Mouse (Mus musculus) G1E (cell line): ENCODE results near the gene Ankrd40. TPM values are rescaled to one million over a fixed set of nuclear protein-coding genes. Genes with fewer than 3 reads are reported as not detected.

Source experiments
- ATAC-seq: 2 replicates; pipeline ENCODE4 v1.8.0; 2016; ENCODE audit warnings: mild to moderate bottlenecking; ENCODE audit not compliant: insufficient number of reproducible peaks, poor library complexity, low FRiP score, severe bottlenecking; ENCODE audit errors: extremely low read depth
- DNase-seq: peaks from one replicate; pipeline ENCODE4 v3.0.0; 2012; ENCODE audit warnings: low spot score
- H3K27me3 ChIP-seq: 2 replicates; pipeline ENCODE4 v1.6.1; 2012; ENCODE audit warnings: mild to moderate bottlenecking, low read length, inconsistent platforms; ENCODE audit not compliant: insufficient read depth
- H3K36me3 ChIP-seq: replicated peaks from 2 replicates; pipeline ENCODE3; 2012; ENCODE audit warnings: mild to moderate bottlenecking, inconsistent platforms
- H3K4me1 ChIP-seq: 2 replicates; pipeline ENCODE4 v1.6.1; 2012; ENCODE audit warnings: low read depth, low read length, inconsistent platforms, mixed read lengths; ENCODE audit not compliant: insufficient read depth
- H3K4me3 ChIP-seq: 2 replicates; pipeline ENCODE4 v1.5.1; 2012; ENCODE audit warnings: low read depth, mild to moderate bottlenecking, inconsistent platforms, low read length, moderate library complexity, mixed read lengths
- H3K9me3 ChIP-seq: replicated peaks from 2 replicates; pipeline ENCODE4 v1.6.1; 2012; ENCODE audit warnings: inconsistent platforms
- CTCF ChIP-seq: IDR thresholded peaks from 2 replicates; pipeline ENCODE4 v1.5.1; 2012; ENCODE audit warnings: low read depth, low read length, inconsistent platforms, mixed read lengths
- GATA1 ChIP-seq: IDR thresholded peaks from 2 replicates; pipeline ENCODE4 v1.6.1; 2012; ENCODE audit warnings: borderline replicate concordance, low read length, inconsistent platforms, mixed read lengths
- GATA2 ChIP-seq: IDR thresholded peaks from 2 replicates; pipeline ENCODE4 v1.6.1; 2012; ENCODE audit warnings: low read depth, low read length, inconsistent platforms, borderline replicate concordance
- POLR2AphosphoS5 ChIP-seq: IDR thresholded peaks from 2 replicates; pipeline ENCODE4 v1.6.1; 2012; ENCODE audit warnings: low read depth, low read length, inconsistent platforms; ENCODE audit not compliant: insufficient replicate concordance
- TAL1 ChIP-seq: conservative IDR thresholded peaks from 2 replicates; pipeline ENCODE4 v1.6.1; 2012; ENCODE audit warnings: low read depth, low read length, inconsistent platforms, mixed read lengths
- polyA plus RNA-seq: library from polyadenylated mRNA; stranded (reverse); fragments of >175 nt; gene quantifications from 2 replicates; pipeline ENCODE4 v1.2.3, GENCODE M21; 2012
- total RNA-seq, 2 experiments: library from RNA; stranded (forward) in 1 of 2; stranded (reverse) in 1 of 2; fragments of 200-1000 nt in 1 of 2; fragments of >200 nt in 1 of 2; fragmentation: Nextera tagmentation in 1 of 2; gene quantifications; 2 replicates each; pipeline ENCODE4 v1.2.3; 2014 to 2017

Gene Ankrd40
- total and polyA plus RNA-seq, 3 experiments = 34.4 to 75.8 (median 46.4) TPM

GRCm38 (mm10) chr11:94316528-94316927, 11.3 kb upstream of the Ankrd40 start:
- no peak overlapping the region for H3K4me3 ChIP-seq
- peaks cover 52% of the 10 kb centered on the region for H3K36me3 ChIP-seq
- DNase-seq (no peak), ATAC-seq (no peak)
- peaks cover 73% of the 10 kb centered on the region for H3K4me1 ChIP-seq
- TF ChIP-seq TAL1 = no peak
- TF ChIP-seq GATA1 = no peak
- no peak for TF ChIP-seq CTCF
- no peak for TF ChIP-seq GATA2
- TF ChIP-seq POLR2AphosphoS5 = no peak
- H3K9me3 ChIP-seq = no peaks in the 10 kb centered on the region
- H3K27me3 ChIP-seq = no peaks in the 10 kb centered on the region

- H3K4me3 ChIP-seq = no peak overlapping the region; the same call in 1 of the 2 replicates
- peaks cover 50% of the 10 kb centered on the region for H3K36me3 ChIP-seq
- H3K27me3 ChIP-seq = no peaks in the 10 kb centered on the region
- peaks cover 70% of the 10 kb centered on the region for H3K4me1 ChIP-seq
- ATAC-seq (no peak), DNase-seq (no peak)
- no peak for TF ChIP-seq GATA1
- no peak for TF ChIP-seq TAL1
- TF ChIP-seq GATA2 = no peak
- TF ChIP-seq POLR2AphosphoS5 = no peak
- TF ChIP-seq CTCF = no peak
- no peaks in the 10 kb centered on the region for H3K9me3 ChIP-seq
Measured at GRCm38 (mm10) chr11:94317014-94317413, 10.8 kb upstream of the Ankrd40 start.

GRCm38 (mm10) chr11:94317515-94317914, 10.3 kb upstream of the Ankrd40 start:
- DNase-seq (no peak), ATAC-seq (no peak)
- H3K9me3 ChIP-seq = no peaks in the 10 kb centered on the region
- H3K27me3 ChIP-seq = no peaks in the 10 kb centered on the region
- peaks cover 72% of the 10 kb centered on the region for H3K4me1 ChIP-seq
- no peak for TF ChIP-seq POLR2AphosphoS5
- TF ChIP-seq GATA2 = no peak
- TF ChIP-seq GATA1 = no peak
- TF ChIP-seq TAL1 = no peak
- no peak for TF ChIP-seq CTCF
- H3K36me3 ChIP-seq = peaks cover 47% of the 10 kb centered on the region
- H3K4me3 ChIP-seq = no peak overlapping the region; the same call in 1 of the 2 replicates

- H3K9me3 ChIP-seq = no peaks in the 10 kb centered on the region
Measured at GRCm38 (mm10) chr11:94318056-94318455, 9.7 kb upstream of the Ankrd40 start.

GRCm38 (mm10) chr11:94320969-94321930, 6.6 kb upstream of the Ankrd40 start:
- H3K36me3 ChIP-seq = peaks cover 25% of the 10 kb centered on the region
- H3K4me1 ChIP-seq = peaks cover 45% of the 10 kb centered on the region
- no peak for ATAC-seq
- H3K27me3 ChIP-seq = no peaks in the 10 kb centered on the region
- TF ChIP-seq POLR2AphosphoS5 (no peak), GATA2 (no peak), CTCF (no peak), TAL1 (no peak), GATA1 (no peak)
- H3K9me3 ChIP-seq = no peaks in the 10 kb centered on the region
- DNase-seq = peak; percentile 55
- H3K4me3 ChIP-seq = peak overlapping the region; percentile 94

More at GRCm38 (mm10) chr11:94318056-94318455, 9.7 kb upstream of the Ankrd40 start:
- H3K36me3 ChIP-seq = peaks cover 41% of the 10 kb centered on the region
- DNase-seq (no peak), ATAC-seq (no peak)
- no peak for TF ChIP-seq CTCF
- TF ChIP-seq POLR2AphosphoS5 = no peak
- no peak for TF ChIP-seq GATA2
- TF ChIP-seq GATA1 = no peak
- H3K4me3 ChIP-seq = peak overlapping the region; percentile 44; the same call in 1 of the 2 replicates
- peaks cover 72% of the 10 kb centered on the region for H3K4me1 ChIP-seq
- no peaks in the 10 kb centered on the region for H3K27me3 ChIP-seq

- TF ChIP-seq CTCF (no peak), POLR2AphosphoS5 (no peak), TAL1 (no peak), GATA2 (no peak), GATA1 (no peak)
- peak within 1 kb of the TSS; percentile 94 for H3K4me3 ChIP-seq
- H3K36me3 ChIP-seq = peaks cover 18% of the 10 kb centered on the region
- no peaks in the 10 kb centered on the region for H3K9me3 ChIP-seq
- no peaks in the 10 kb centered on the region for H3K27me3 ChIP-seq
- peak; percentile 95 for DNase-seq
- ATAC-seq = peak; percentile 69
- peaks cover 42% of the 10 kb centered on the region for H3K4me1 ChIP-seq
Measured at GRCm38 (mm10) chr11:94321931-94322400, 5.8 kb upstream of the Ankrd40 start, which contains the start of gene Luc7l3. Luc7l3 (minus strand) TSS chr11:94321988.
